Mouse (Mus musculus) embryo, embryonic 10.5 days (tissue): ENCODE measurements around the gene Gm20388.

Experiments used
- DNase-seq: peaks from one replicate; pipeline ENCODE4 v3.0.0-alpha.2; 2015; ENCODE audit warnings: low spot score

Gene Gm20388

DNA sequence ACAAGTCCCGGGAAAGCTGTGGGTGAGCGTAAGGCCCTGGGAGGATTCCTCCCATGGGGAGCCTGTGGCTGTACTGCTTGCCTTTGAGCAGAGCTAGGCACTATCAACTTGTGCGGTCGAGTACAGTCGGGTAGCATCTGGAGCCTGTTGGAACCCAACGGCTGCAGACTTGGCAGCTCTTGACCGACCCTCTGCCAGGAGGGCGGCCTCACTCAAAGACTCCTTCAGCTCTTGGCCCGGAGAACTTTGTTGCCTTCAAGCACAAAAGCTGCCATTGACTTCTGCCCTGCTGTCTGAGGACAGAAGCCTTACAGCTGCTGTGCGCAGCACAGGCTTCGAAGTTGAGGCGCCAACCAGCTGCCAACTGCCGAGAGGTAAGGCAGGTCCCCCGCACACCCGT is 1618.1 kb downstream of the Gm20388 start:
- no peak for DNase-seq

DNA sequence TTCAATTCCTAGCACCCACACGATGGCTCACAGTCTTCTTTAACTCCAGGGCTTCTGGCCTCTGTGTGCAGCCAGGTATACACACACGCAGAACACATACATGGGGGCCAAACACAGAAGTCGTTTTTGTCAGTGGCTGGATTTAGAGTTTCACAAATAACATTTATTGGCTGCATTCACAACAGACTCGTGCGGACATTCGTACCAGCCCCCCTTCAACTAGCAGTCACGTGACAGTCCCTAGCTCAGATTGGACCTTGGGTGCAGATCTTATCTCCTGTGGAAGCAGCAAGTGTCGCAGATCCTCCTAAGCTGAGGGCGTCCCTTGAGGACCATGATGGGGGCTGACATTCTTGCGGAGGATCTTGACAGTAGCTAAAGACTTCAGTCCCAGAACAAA is 1620.0 kb downstream of the Gm20388 start:
- DNase-seq, result no peak

- peak; percentile 75 for DNase-seq
Observed at GRCm38 (mm10) chr8:121532381-121532780, 1621.7 kb downstream of the Gm20388 start.

- DNase-seq, result no peak
Observed at GRCm38 (mm10) chr8:121541862-121542261, 1631.2 kb downstream of the Gm20388 start.

DNA sequence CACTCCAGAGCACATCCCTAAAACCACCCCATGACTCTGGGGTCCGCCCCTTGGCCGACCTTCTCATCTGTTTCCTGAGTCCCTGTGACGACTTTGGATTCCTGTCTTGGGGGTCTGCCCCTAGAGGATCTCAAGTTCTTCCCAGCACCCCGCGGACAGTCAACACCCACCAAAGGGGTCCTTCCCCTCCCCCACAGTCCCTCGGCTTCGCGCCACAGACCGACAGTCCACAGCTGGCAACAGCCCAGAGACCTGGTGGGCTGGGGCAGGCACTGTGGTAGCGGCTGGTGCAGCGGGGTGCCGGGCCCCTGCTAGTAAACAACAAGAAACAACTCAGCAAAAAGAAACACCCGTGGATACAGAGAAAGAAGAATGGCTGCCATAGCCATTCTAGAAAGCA is 1632.3 kb downstream of the Gm20388 start:
- DNase-seq, result no peak

DNA sequence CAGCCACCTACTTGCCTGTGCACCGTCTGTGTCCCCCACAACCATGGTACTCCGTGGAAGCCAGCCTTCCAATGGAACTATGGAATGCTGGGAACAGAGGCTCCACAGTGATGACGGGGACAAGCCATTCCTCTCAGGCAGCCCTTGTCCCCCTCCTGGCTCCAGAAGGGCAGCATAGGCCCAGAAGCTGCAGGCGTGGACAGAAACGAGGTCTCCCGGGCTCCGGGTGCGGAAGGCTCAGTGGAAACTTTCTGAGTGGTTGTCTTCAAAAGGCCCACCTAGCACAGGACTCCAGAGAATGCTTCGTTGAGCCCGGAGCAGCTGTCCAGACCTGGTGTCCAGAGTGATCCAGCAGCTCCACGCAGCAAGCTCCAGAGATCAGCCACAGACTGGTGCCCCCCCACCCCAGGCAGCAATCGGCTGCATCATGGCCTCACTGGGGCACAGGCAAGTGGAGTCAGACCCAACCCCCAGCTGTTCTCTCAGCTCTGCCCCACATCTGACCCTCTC is 1633.7 kb downstream of the Gm20388 start, which contains the start of gene 1700018B08Rik:
TSS of gene 1700018B08Rik (minus strand) at position 45 of the 510 bp plus-strand sequence.
- no peak for DNase-seq

DNA sequence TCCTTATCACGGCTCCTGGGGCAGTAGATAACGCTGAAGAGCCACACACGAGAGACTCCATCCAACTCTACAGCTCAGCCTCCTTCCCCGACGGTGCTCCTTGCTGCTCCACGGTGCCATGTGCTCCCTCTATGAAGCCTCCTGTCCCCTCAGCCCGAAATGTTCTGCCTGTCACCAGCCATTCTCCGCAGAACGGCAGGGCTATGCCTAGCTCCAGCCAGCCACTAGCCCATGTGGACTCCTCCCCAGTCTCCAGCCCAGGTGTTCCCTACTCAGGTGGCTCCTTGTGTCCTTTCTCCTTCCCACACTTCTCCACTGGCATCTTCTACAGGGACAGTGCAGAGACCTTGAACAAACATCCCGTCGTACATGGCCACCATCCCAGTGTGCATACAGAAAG is 1634.3 kb downstream of the Gm20388 start:
- no peak for DNase-seq

GRCm38 (mm10) chr8:121547132-121547531 is 1636.5 kb downstream of the Gm20388 start:
- DNase-seq, result peak; percentile 93

DNA sequence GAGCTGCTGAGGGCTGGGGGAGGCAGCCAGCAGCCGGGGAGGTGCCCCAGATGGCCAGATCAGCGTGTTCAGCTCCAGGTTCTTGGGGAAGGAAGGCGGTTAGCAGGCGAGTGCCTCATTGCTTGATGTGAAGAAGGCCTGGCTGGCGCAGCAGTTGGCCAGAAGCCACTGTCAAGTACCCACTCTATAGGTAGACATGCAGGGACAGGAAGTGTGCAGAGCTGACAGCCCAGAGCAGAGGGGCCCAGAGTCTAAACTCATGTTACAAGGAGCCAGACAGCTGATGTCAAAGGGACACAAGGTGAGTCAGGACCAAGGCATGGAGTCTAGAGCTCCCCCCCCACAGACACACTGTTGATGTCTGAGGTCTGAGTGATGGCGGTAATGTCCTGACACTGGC is 1639.4 kb downstream of the Gm20388 start:
- no peak for DNase-seq

DNA sequence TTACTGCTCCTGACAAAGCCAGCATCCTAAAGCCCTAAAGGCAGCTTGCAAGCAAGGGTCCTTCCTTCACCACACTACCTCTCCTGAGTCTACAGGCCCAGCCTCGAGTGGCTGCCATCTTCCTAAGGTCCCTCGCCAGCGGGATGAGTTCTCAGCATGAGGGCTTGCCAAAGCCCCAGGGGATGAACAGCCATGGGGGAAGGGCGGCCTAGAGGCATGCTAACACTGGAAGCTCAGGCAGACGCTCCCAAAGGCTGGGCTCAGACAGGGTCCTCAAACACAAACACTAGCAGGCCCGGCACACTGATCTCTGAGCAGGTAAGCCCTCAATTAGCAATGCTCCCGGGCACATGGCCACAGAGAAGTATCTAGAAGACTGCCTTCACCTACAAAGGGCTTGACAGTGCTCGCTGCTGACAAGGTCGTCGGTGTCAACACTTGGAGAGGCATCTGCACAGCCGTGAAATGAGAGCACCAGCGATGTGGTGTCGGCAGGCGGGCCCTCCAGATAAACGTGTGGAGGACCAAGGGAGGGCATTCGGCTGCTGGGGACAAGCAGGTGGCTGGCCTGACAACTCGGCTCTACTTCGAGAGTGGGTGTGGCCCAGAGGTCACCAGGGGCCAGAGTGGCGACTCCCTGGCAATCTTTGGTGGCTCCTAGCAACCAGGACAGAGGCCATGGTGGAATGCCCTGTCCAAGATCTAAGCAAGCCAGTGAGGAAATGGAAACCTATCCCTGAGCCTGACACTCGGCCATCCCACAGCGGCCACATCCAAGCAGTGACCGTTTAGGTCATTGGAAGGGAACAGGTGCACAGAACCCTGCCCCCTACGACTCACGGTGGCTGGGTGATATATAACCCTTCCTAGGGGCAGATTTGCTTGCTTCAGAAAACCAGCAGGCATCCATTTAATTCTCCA is 1640.7 kb downstream of the Gm20388 start:
- no peak for DNase-seq

- DNase-seq, result no peak
Observed at GRCm38 (mm10) chr8:121552506-121552905, 1641.9 kb downstream of the Gm20388 start.

- no peak for DNase-seq
Observed at GRCm38 (mm10) chr8:121553831-121554475, 1643.3 kb downstream of the Gm20388 start.

GRCm38 (mm10) chr8:121557746-121558145 is 1647.1 kb downstream of the Gm20388 start:
- DNase-seq, result no peak

- no peak for DNase-seq
Observed at GRCm38 (mm10) chr8:121558538-121558937, 1647.9 kb downstream of the Gm20388 start.

GRCm38 (mm10) chr8:121559801-121560200 is 1649.2 kb downstream of the Gm20388 start:
- DNase-seq, result no peak

GRCm38 (mm10) chr8:121560432-121561100 is 1649.9 kb downstream of the Gm20388 start:
- no peak for DNase-seq

DNA sequence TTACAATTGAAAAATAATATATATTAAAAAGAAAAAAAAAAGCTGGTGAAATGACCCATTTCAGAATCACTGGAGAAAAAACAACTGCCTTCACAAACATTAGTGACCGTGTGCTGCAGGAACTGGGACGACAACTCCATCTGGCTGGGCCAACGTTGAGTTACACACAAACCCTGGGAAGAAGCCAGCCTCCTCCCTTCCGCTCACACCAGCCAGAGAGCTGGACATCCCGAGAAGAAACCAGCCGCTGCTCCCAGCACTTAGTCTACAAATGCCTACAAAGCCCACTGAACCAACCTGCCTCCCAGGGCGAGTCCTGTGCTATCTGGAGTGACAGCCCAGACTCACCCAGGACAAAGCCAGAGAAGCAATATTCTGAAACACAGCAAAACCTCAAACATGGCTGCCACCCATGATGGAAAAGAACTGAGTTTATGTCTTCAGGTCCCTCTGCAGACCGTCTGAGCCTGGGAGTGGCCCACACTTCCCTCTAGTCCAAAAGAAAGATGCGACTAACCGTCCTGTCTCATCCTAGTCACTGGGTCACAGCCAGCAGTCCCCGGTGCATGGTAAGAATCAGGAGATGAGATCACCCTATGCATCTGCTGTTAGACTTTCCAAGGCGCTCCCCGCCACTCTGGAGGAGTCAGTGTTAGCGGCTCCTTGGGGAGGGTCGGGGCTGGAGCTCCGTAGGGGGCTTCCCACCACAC is 1651.2 kb downstream of the Gm20388 start:
- DNase-seq, result no peak

GRCm38 (mm10) chr8:121562941-121563351 is 1652.3 kb downstream of the Gm20388 start:
- DNase-seq, result no peak

DNA sequence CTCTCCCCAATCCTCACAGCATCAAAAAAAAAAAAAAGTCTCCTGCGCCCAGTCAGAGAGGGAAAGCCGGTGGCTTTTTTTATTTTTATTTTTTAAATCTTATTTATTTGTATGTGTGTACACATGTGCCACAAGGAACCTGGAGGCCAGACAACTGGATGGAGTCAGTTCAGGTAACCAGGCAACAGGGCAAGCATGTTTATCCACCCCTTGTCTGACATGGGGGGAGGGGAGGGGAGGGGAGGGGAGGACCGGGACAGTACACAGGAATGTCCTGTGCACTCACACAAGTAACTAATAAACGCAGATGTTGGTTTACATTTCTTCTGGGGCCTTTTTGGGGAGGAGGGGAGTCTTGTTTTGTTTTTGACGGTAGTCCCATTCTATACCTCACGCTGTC is 1653.1 kb downstream of the Gm20388 start:
- DNase-seq, result no peak

GRCm38 (mm10) chr8:121568321-121568720 is 1657.7 kb downstream of the Gm20388 start:
- DNase-seq, result no peak

DNA sequence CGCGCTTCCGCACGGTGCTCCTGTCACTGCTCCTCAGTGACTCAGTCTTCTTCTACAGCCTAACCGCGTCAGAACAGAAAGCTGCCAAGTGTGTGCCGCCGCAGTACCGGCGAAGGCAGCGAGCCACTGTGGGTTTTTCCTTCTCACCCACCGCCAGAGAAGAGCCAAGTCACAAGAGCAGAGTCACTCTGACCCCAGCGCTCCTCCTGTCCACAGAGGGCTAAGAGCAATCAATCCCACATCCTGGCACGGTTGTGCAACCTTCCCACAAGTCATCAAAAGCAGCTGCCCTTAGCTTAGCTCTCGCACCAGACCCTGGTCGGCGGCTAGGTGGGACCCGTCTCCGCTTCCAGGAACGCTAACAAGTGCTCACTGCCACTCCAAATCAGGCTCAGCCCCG is 1659.7 kb downstream of the Gm20388 start:
- DNase-seq, result no peak

DNA sequence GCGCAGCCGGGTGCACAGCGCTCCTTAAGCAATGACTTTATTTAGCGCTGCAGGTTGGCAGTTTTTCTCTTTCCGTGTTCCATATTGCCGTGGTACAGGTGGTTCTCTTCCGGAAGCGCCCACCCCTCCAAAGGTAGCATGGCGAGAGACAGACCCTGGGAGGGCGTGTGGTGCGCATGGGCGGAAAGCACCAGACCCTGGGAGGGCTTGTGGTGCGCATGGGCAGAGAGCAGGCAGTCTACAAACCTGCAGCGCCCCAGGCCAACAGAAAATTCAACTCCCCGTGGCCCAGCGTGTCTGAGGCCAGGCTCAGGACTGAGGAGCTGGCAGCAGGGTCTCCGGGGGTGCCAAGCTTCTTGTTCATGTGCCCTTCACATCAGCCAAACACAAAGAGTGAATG is 1660.2 kb downstream of the Gm20388 start:
- DNase-seq, result no peak
